ENCODE assay signal across 16 mouse cellular contexts in genomic region chr7:118181123-118181522, GRCm38 (mm10). TPM values are rescaled to one million over a fixed set of nuclear protein-coding genes. Genes with fewer than 3 reads are reported as not detected.
A peak's percentile ranks its signal among the peaks of the same experiment; 100 is the strongest.
DNase-seq lines count a peak whose midpoint lies in the region; ATAC-seq and TF ChIP-seq lines count a peak whose summit lies in the region.
"Had no signal": no experiment of that assay in that cellular context is flagged by ENCODE, and none has a peak within 500 bp of the region (broad histone marks: within the 10 kb centered on the region; RNA-seq: fewer than 3 reads in every experiment).

No protein-coding gene starts in this region.

- WGBS in heart, embryonic 16.5 days = 38% methylated on average over 3 of the region's 3 CpGs
- WGBS in liver, embryonic 15.5 days (ENCODE audit: insufficient replicate concordance) = 27% methylated on average over 3 of the region's 3 CpGs

- no peak overlapping the region for H3K4me2 ChIP-seq in heart, embryonic 16.5 days (ENCODE audit: low read depth, low read length)
- no peak overlapping the region for H3K4me2 ChIP-seq in liver, embryonic 15.5 days
- H3K4me2 ChIP-seq: hindbrain, embryonic 14.5 days had no signal

- TF ChIP-seq EP300 in MEL (IDR thresholded peaks at IDR 0.05; ENCODE audit: low read depth in 1 of 2, low read length in 2 of 2) = peak in 1 of 2 experiments; percentile 33; a peak in 1 of 4 replicates

- peaks cover 0 to 2% of the 10 kb centered on the region in 2 experiments; a peak in 3 of 4 replicates for H3K4me1 ChIP-seq in MEL (ENCODE audit: control insufficient read depth in 1 of 2, insufficient read depth in 2 of 2, low read length in 2 of 2)
- H3K4me1 ChIP-seq in heart, embryonic 16.5 days (ENCODE audit: control insufficient read depth, insufficient read depth, low read length) = peaks cover 10% of the 10 kb centered on the region
- 0 out of 2 replicates have a peak, but pooled peaks cover 7% of the 10 kb centered on the region for H3K4me1 ChIP-seq in liver, embryonic 15.5 days (replicated peaks)
- H3K4me1 ChIP-seq: limb, embryonic 10.5 days had no signal

- no peak overlapping the region for H3K9ac ChIP-seq in MEL (ENCODE audit: control insufficient read depth, low read depth, low read length, poor library complexity, severe bottlenecking)
- no peak overlapping the region for H3K9ac ChIP-seq in heart, embryonic 16.5 days (ENCODE audit: low read length)
- no peak overlapping the region for H3K9ac ChIP-seq in liver, embryonic 15.5 days
- H3K9ac ChIP-seq: hindbrain, embryonic 14.5 days had no signal

- no peaks in the 10 kb centered on the region for H3K27me3 ChIP-seq in MEL (ENCODE audit: control insufficient read depth in 1 of 2, insufficient read depth in 2 of 2, low read length in 2 of 2)
- H3K27me3 ChIP-seq in heart, embryonic 16.5 days (ENCODE audit: control insufficient read depth, insufficient read depth, low read length) = no peaks in the 10 kb centered on the region
- no peaks in the 10 kb centered on the region for H3K27me3 ChIP-seq in liver, embryonic 15.5 days

- no peak for TF ChIP-seq RAD21 in MEL (IDR thresholded peaks at IDR 0.05; ENCODE audit: low read depth, low read length)

- H3K4me3 ChIP-seq in MEL (ENCODE audit: control insufficient read depth in 1 of 2, insufficient read depth in 1 of 2, low read depth in 2 of 2, low read length in 2 of 2) = no peak overlapping the region
- H3K4me3 ChIP-seq in heart, embryonic 16.5 days (ENCODE audit: low read length) = no peak overlapping the region
- no peak overlapping the region for H3K4me3 ChIP-seq in liver, embryonic 15.5 days (replicated peaks)
- H3K4me3 ChIP-seq: limb, embryonic 10.5 days had no signal

- H3K79me2 ChIP-seq in MEL (ENCODE audit: control insufficient read depth, insufficient read depth, low read length, poor library complexity) = no peaks in the 10 kb centered on the region

- no peak for TF ChIP-seq POLR2A in MEL (IDR thresholded peaks at IDR 0.05; ENCODE audit: control insufficient read depth in 1 of 2, insufficient read depth in 1 of 2, low read depth in 1 of 2, low read length in 2 of 2, poor library complexity in 1 of 2)

- H3K9me3 ChIP-seq in MEL (replicated peaks; ENCODE audit: insufficient read depth, low read length) = no peaks in the 10 kb centered on the region
- no peaks in the 10 kb centered on the region for H3K9me3 ChIP-seq in heart, embryonic 16.5 days (replicated peaks; ENCODE audit: control insufficient read depth, low read length)
- H3K9me3 ChIP-seq in liver, embryonic 15.5 days (replicated peaks) = no peaks in the 10 kb centered on the region
- H3K9me3 ChIP-seq: limb, embryonic 10.5 days had no signal

- TF ChIP-seq CTCF in MEL (IDR thresholded peaks at IDR 0.05 in 2 of 3, conservative IDR thresholded peaks at IDR 0.05 in 1 of 3; ENCODE audit: control insufficient read depth in 1 of 3, insufficient read depth in 1 of 3, low read depth in 2 of 3, low read length in 3 of 3, poor library complexity in 1 of 3, severe bottlenecking in 1 of 3) = no peak

- ATAC-seq in heart, embryonic 16.5 days (replicated peaks; ENCODE audit: extremely low read depth, insufficient read depth, low FRiP score) = 0 out of 2 replicates have a peak, but pooled peaks have one; percentile 32
- peak; percentile 62 for ATAC-seq in liver, embryonic 15.5 days (ENCODE audit: insufficient read depth)

- no peak overlapping the region for H3K27ac ChIP-seq in MEL (ENCODE audit: control insufficient read depth, low read depth, low read length)
- H3K27ac ChIP-seq in heart, embryonic 16.5 days (ENCODE audit: low read length) = peak overlapping the region; percentile 50
- H3K27ac ChIP-seq in liver, embryonic 15.5 days (replicated peaks) = no peak overlapping the region
- H3K27ac ChIP-seq: hindbrain, embryonic 14.5 days; limb, embryonic 10.5 days had no signal

- peaks cover 16 to 46% of the 10 kb centered on the region in 2 experiments for H3K36me3 ChIP-seq in MEL (ENCODE audit: control insufficient read depth in 1 of 2, insufficient read depth in 2 of 2, low read length in 2 of 2)
- peaks cover 51% of the 10 kb centered on the region for H3K36me3 ChIP-seq in heart, embryonic 16.5 days (ENCODE audit: control insufficient read depth, insufficient read depth)
- peaks cover 75% of the 10 kb centered on the region for H3K36me3 ChIP-seq in liver, embryonic 15.5 days (replicated peaks)

- peak; percentile 17 to 25 for DNase-seq in heart, adult 18-20 months
- DNase-seq in heart, postnatal 4 days = no peak
- DNase-seq in MEL (ENCODE audit: low read depth, low spot score) = peak; percentile 17
- no peak for DNase-seq in spleen, postnatal 4 days (ENCODE audit: low spot score in 2 of 2)
- no peak for DNase-seq in cerebellum, adult 9-10 months
- DNase-seq in gastrocnemius, postnatal 25 days = no peak
- DNase-seq: cerebellum, postnatal 10 days; embryo, embryonic 11 days; lung, adult 18-20 months; lung, postnatal 14 days; retina, postnatal 1 day; thymus, adult 2 months had no signal

TF ChIP-seq in MEL, 35 proteins besides CTCF, POLR2A, EP300 and RAD21:
- TF ChIP-seq MEF2A (IDR thresholded peaks at IDR 0.05; ENCODE audit: extremely low read depth, insufficient replicate concordance, low read depth, low read length, poor library complexity, severe bottlenecking) (0 out of 2 replicates have a peak, but pooled peaks have one; percentile 23), TCF12 (IDR thresholded peaks at IDR 0.05; ENCODE audit: low read depth, low read length) (0 out of 2 replicates have a peak, but pooled peaks have one; percentile 29), CHD1 (IDR thresholded peaks at IDR 0.05; ENCODE audit: low read depth, low read length) (no peak), RCOR1 (IDR thresholded peaks at IDR 0.05; ENCODE audit: low read depth, low read length) (peak; percentile 45; the same call in 1 of the 2 replicates), KAT2A (conservative IDR thresholded peaks at IDR 0.05; ENCODE audit: low read depth, low read length) (no peak), GATA1 (IDR thresholded peaks at IDR 0.05; ENCODE audit: low read depth, low read length) (peak; percentile 71)

RNA-seq across cellular contexts. Expression of gene Arl6ip1, which starts 51.7 kb away (rescaled TPM):
- total RNA-seq in heart, adult 18-20 months (2021) = 10 to 100 TPM; 33.9 to 34.3 TPM
- total RNA-seq in heart, postnatal 4 days (2021) = 10 to 100 TPM; 71.5 to 81.9 TPM
- total RNA-seq in MEL (2012; rRNA removed) = 199 and 201 TPM in 2 replicates
- polyA plus RNA-seq in MEL (2012; ENCODE audit: insufficient read depth in 1 of 2, insufficient read length in 2 of 2, low read depth in 1 of 2, low replicate concordance in 2 of 2, missing spikeins in 1 of 2) = 100 to 1,000 TPM in 1 of 2 experiments, 10 to 100 TPM in 1; 89.7 to 188 TPM
- 270 and 274 TPM in 2 replicates for polyA plus RNA-seq in heart, embryonic 16.5 days (2015; fragmentation: Nextera tagmentation; extraction: Ambion mirVana)
- 250 and 334 TPM in 2 replicates for polyA plus RNA-seq in liver, embryonic 15.5 days (2015; fragmentation: Nextera tagmentation; extraction: Ambion mirVana)
- 10 to 100 TPM in 1 of 2 experiments, 1 to 10 TPM in 1; 7.8 to 12.2 TPM for total RNA-seq in gastrocnemius, postnatal 25 days (2021)

Comparison
In these comparisons a context has a peak if more than half of its experiments do, and no peak if none do; other contexts are left out.
1. DNase-seq: peak in heart, adult 18-20 months (2 of 2) and MEL (single experiment); none in heart, postnatal 4 days (single experiment), spleen, postnatal 4 days (0 of 2), cerebellum, adult 9-10 months (single experiment) and gastrocnemius, postnatal 25 days (single experiment).